Mouse (Mus musculus): ENCODE measurements around the gene BC049352. TPM values are rescaled to one million over a fixed set of nuclear protein-coding genes. Genes with fewer than 3 reads are reported as not detected.

The BC049352 gene
- polyA plus RNA-seq, 1 experiment: not detected

- Histone ChIP-seq H3K27me3 (ENCODE audit: control insufficient read depth, insufficient read depth, insufficient read length) (peaks cover 48% of the 10 kb centered on the region), H3K36me3 (ENCODE audit: control insufficient read depth, insufficient read depth) (no peaks in the 10 kb centered on the region), H3K4me3 (ENCODE audit: insufficient read depth, poor library complexity, severe bottlenecking) (no peak within 1 kb of the TSS)
These were observed 87.0 kb downstream of the BC049352 start, which contains the start of gene Il10ra for GRCm38 (mm10) chr9:45268597-45269325. Gene Il10ra (minus strand): TSS chr9:45269149.

GRCm38 (mm10) chr9:45272213-45272612 is 90.4 kb downstream of the BC049352 start:
- no peak for TF ChIP-seq MYOG (IDR thresholded peaks at IDR 0.05; ENCODE audit: control insufficient read depth, extremely low read depth, insufficient read length)
- no peak for TF ChIP-seq FOSL1 (IDR thresholded peaks at IDR 0.05; ENCODE audit: insufficient read depth, low read length, poor library complexity, severe bottlenecking)
- no peak for TF ChIP-seq CTCF (IDR thresholded peaks at IDR 0.05; ENCODE audit: control insufficient read depth, insufficient read depth, insufficient read length)
- no peak for TF ChIP-seq USF1 (IDR thresholded peaks at IDR 0.05; ENCODE audit: low read depth)
- TF ChIP-seq MYOD1 (IDR thresholded peaks at IDR 0.05; ENCODE audit: control insufficient read depth, insufficient read length, low read depth): no peak
- no peak for TF ChIP-seq MAX (IDR thresholded peaks at IDR 0.05)
- no peak for TF ChIP-seq CEBPB (IDR thresholded peaks at IDR 0.05; ENCODE audit: low read depth)
- no peaks in the 10 kb centered on the region for H3K79me2 ChIP-seq (ENCODE audit: control insufficient read depth, insufficient read depth)
- no peak overlapping the region for H3ac ChIP-seq (ENCODE audit: control insufficient read depth, insufficient read length, low read depth)

More at GRCm38 (mm10) chr9:45268597-45269325, 87.0 kb downstream of the BC049352 start, which contains the start of gene Il10ra:
- no peak within 1 kb of the TSS for H3ac ChIP-seq (ENCODE audit: control insufficient read depth, insufficient read length, low read depth)
- no peaks in the 10 kb centered on the region for H3K79me3 ChIP-seq (ENCODE audit: low read depth)
- H3K79me2 ChIP-seq (ENCODE audit: control insufficient read depth, insufficient read depth): no peaks in the 10 kb centered on the region
- TF ChIP-seq USF1 (IDR thresholded peaks at IDR 0.05; ENCODE audit: low read depth): no peak
- no peak for TF ChIP-seq MYOG (IDR thresholded peaks at IDR 0.05; ENCODE audit: control insufficient read depth, extremely low read depth, insufficient read length)
- TF ChIP-seq MAX (IDR thresholded peaks at IDR 0.05): no peak
- TF ChIP-seq CEBPB (IDR thresholded peaks at IDR 0.05; ENCODE audit: low read depth): no peak
- no peak for TF ChIP-seq FOSL1 (IDR thresholded peaks at IDR 0.05; ENCODE audit: insufficient read depth, low read length, poor library complexity, severe bottlenecking)
- no peak for TF ChIP-seq MYOD1 (IDR thresholded peaks at IDR 0.05; ENCODE audit: control insufficient read depth, insufficient read length, low read depth)
- no peak for TF ChIP-seq CTCF (IDR thresholded peaks at IDR 0.05; ENCODE audit: control insufficient read depth, insufficient read depth, insufficient read length)

GRCm38 (mm10) chr9:45274218-45274617 is 92.4 kb downstream of the BC049352 start:
- H3K79me2 ChIP-seq (ENCODE audit: control insufficient read depth, insufficient read depth): no peaks in the 10 kb centered on the region
- H3ac ChIP-seq (ENCODE audit: control insufficient read depth, insufficient read length, low read depth): no peak overlapping the region
- peaks cover 26% of the 10 kb centered on the region for H3K27me3 ChIP-seq (ENCODE audit: control insufficient read depth, insufficient read depth, insufficient read length)
- TF ChIP-seq USF1 (IDR thresholded peaks at IDR 0.05; ENCODE audit: low read depth) (no peak), CEBPB (IDR thresholded peaks at IDR 0.05; ENCODE audit: low read depth) (no peak), FOSL1 (IDR thresholded peaks at IDR 0.05; ENCODE audit: insufficient read depth, low read length, poor library complexity, severe bottlenecking) (no peak), MYOG (IDR thresholded peaks at IDR 0.05; ENCODE audit: control insufficient read depth, extremely low read depth, insufficient read length) (no peak), CTCF (IDR thresholded peaks at IDR 0.05; ENCODE audit: control insufficient read depth, insufficient read depth, insufficient read length) (no peak), MYOD1 (IDR thresholded peaks at IDR 0.05; ENCODE audit: control insufficient read depth, insufficient read length, low read depth) (no peak), MAX (IDR thresholded peaks at IDR 0.05) (no peak)
- H3K79me3 ChIP-seq (ENCODE audit: low read depth): no peaks in the 10 kb centered on the region
- no peaks in the 10 kb centered on the region for H3K36me3 ChIP-seq (ENCODE audit: control insufficient read depth, insufficient read depth)
- no peak overlapping the region for H3K4me3 ChIP-seq (ENCODE audit: insufficient read depth, poor library complexity, severe bottlenecking)

More at GRCm38 (mm10) chr9:45272213-45272612, 90.4 kb downstream of the BC049352 start:
- Histone ChIP-seq H3K79me3 (ENCODE audit: low read depth) (no peaks in the 10 kb centered on the region), H3K27me3 (ENCODE audit: control insufficient read depth, insufficient read depth, insufficient read length) (peaks cover 42% of the 10 kb centered on the region), H3K36me3 (ENCODE audit: control insufficient read depth, insufficient read depth) (no peaks in the 10 kb centered on the region), H3K4me3 (ENCODE audit: insufficient read depth, poor library complexity, severe bottlenecking) (no peak overlapping the region)

- H3K79me3 ChIP-seq (ENCODE audit: low read depth): no peaks in the 10 kb centered on the region
- no peaks in the 10 kb centered on the region for H3K36me3 ChIP-seq (ENCODE audit: control insufficient read depth, insufficient read depth)
- no peaks in the 10 kb centered on the region for H3K79me2 ChIP-seq (ENCODE audit: control insufficient read depth, insufficient read depth)
- H3K27me3 ChIP-seq (ENCODE audit: control insufficient read depth, insufficient read depth, insufficient read length): peaks cover 22% of the 10 kb centered on the region
- no peak overlapping the region for H3K4me3 ChIP-seq (ENCODE audit: insufficient read depth, poor library complexity, severe bottlenecking)
- TF ChIP-seq MYOG (IDR thresholded peaks at IDR 0.05; ENCODE audit: control insufficient read depth, extremely low read depth, insufficient read length) (no peak), MYOD1 (IDR thresholded peaks at IDR 0.05; ENCODE audit: control insufficient read depth, insufficient read length, low read depth) (no peak), CTCF (IDR thresholded peaks at IDR 0.05; ENCODE audit: control insufficient read depth, insufficient read depth, insufficient read length) (no peak), USF1 (IDR thresholded peaks at IDR 0.05; ENCODE audit: low read depth) (no peak), CEBPB (IDR thresholded peaks at IDR 0.05; ENCODE audit: low read depth) (no peak), FOSL1 (IDR thresholded peaks at IDR 0.05; ENCODE audit: insufficient read depth, low read length, poor library complexity, severe bottlenecking) (no peak), MAX (IDR thresholded peaks at IDR 0.05) (no peak)
- H3ac ChIP-seq (ENCODE audit: control insufficient read depth, insufficient read length, low read depth): no peak overlapping the region
These were observed 92.8 kb downstream of the BC049352 start for GRCm38 (mm10) chr9:45274635-45275034.

- no peaks in the 10 kb centered on the region for H3K79me3 ChIP-seq (ENCODE audit: low read depth)
- no peak overlapping the region for H3ac ChIP-seq (ENCODE audit: control insufficient read depth, insufficient read length, low read depth)
- H3K4me3 ChIP-seq (ENCODE audit: insufficient read depth, poor library complexity, severe bottlenecking): no peak overlapping the region
- no peaks in the 10 kb centered on the region for H3K79me2 ChIP-seq (ENCODE audit: control insufficient read depth, insufficient read depth)
- peaks cover 3% of the 10 kb centered on the region for H3K27me3 ChIP-seq (ENCODE audit: control insufficient read depth, insufficient read depth, insufficient read length)
- TF ChIP-seq FOSL1 (IDR thresholded peaks at IDR 0.05; ENCODE audit: insufficient read depth, low read length, poor library complexity, severe bottlenecking): no peak
- TF ChIP-seq CTCF (IDR thresholded peaks at IDR 0.05; ENCODE audit: control insufficient read depth, insufficient read depth, insufficient read length): no peak
- no peak for TF ChIP-seq CEBPB (IDR thresholded peaks at IDR 0.05; ENCODE audit: low read depth)
- no peak for TF ChIP-seq MYOG (IDR thresholded peaks at IDR 0.05; ENCODE audit: control insufficient read depth, extremely low read depth, insufficient read length)
- no peak for TF ChIP-seq MYOD1 (IDR thresholded peaks at IDR 0.05; ENCODE audit: control insufficient read depth, insufficient read length, low read depth)
- TF ChIP-seq MAX (IDR thresholded peaks at IDR 0.05): no peak
- no peak for TF ChIP-seq USF1 (IDR thresholded peaks at IDR 0.05; ENCODE audit: low read depth)
- no peaks in the 10 kb centered on the region for H3K36me3 ChIP-seq (ENCODE audit: control insufficient read depth, insufficient read depth)
These were observed 98.3 kb downstream of the BC049352 start for GRCm38 (mm10) chr9:45280059-45280458.
